In genomic region chr4:105188801-105189200, GRCm38 (mm10) we compare ENCODE assay signal across 19 mouse cellular contexts. TPM values are rescaled to one million over a fixed set of nuclear protein-coding genes. Genes with fewer than 3 reads are reported as not detected.
DNase-seq lines count a peak whose midpoint lies in the region; ATAC-seq and TF ChIP-seq lines count a peak whose summit lies in the region.
"Had no signal": no experiment of that assay in that cellular context is flagged by ENCODE, and none has a peak within 500 bp of the region (broad histone marks: within the 10 kb centered on the region; RNA-seq: fewer than 3 reads in every experiment).

No protein-coding gene starts in this region.

- no peak overlapping the region for H3K4me3 ChIP-seq in gastrocnemius, adult 2 months
- H3K4me3 ChIP-seq in liver, embryonic 15.5 days (replicated peaks) = no peak overlapping the region
- H3K4me3 ChIP-seq in liver, embryonic 11.5 days (ENCODE audit: low read depth, low read length) = no peak overlapping the region
- no peak overlapping the region for H3K4me3 ChIP-seq in liver, postnatal 0 days (ENCODE audit: low read depth, low read length)
- no peak overlapping the region for H3K4me3 ChIP-seq in cerebellum, adult 2 months (replicated peaks; ENCODE audit: insufficient read depth, low read depth, low read length)
- H3K4me3 ChIP-seq: erythroblast, embryonic 14.5 days; forebrain, embryonic 15.5 days; heart, embryonic 15.5 days; hindbrain, embryonic 10.5 days; megakaryocyte, embryonic 14.5 days had no signal

- no peak for DNase-seq in gastrocnemius, adult 2 months
- no peak for DNase-seq in gastrocnemius, postnatal 10 days
- DNase-seq in liver, embryonic 11.5 days (ENCODE audit: low spot score) = no peak
- no peak for DNase-seq in liver, postnatal 0 days
- DNase-seq in cerebellum, adult 2 months = no peak
- DNase-seq: cerebellum, postnatal 14 days; heart, adult 18-20 months; lung, postnatal 10 days; right cerebral cortex, adult 18-20 months; thymus, postnatal 14 days had no signal

- TF ChIP-seq EP300 in liver, postnatal 0 days (IDR thresholded peaks at IDR 0.05; ENCODE audit: low read depth) = 0 out of 2 replicates have a peak, but pooled peaks have one; percentile 20

- intact Hi-C loops in gastrocnemius, adult 2 months (cut with DNase I) = no loop called here

- H3K4me2 ChIP-seq in liver, embryonic 15.5 days = 0 out of 2 replicates have a peak overlapping the region, but pooled peaks have one; percentile 10
- H3K4me2 ChIP-seq in liver, embryonic 11.5 days = no peak overlapping the region
- H3K4me2 ChIP-seq in liver, postnatal 0 days (ENCODE audit: low read depth, low read length) = no peak overlapping the region
- H3K4me2 ChIP-seq: forebrain, embryonic 15.5 days; heart, embryonic 15.5 days had no signal

- peaks cover 17% of the 10 kb centered on the region; the same call in 1 of the 2 replicates for H3K4me1 ChIP-seq in liver, embryonic 15.5 days (replicated peaks)
- peaks cover 17% of the 10 kb centered on the region for H3K4me1 ChIP-seq in liver, embryonic 11.5 days (replicated peaks; ENCODE audit: control insufficient read depth, insufficient read depth, low read length)
- H3K4me1 ChIP-seq in liver, postnatal 0 days (ENCODE audit: insufficient read depth) = peaks cover 35% of the 10 kb centered on the region
- H3K4me1 ChIP-seq in cerebellum, adult 2 months (ENCODE audit: control insufficient read depth, insufficient read depth, low read length) = no peaks in the 10 kb centered on the region

- no peaks in the 10 kb centered on the region for H3K27me3 ChIP-seq in liver, embryonic 15.5 days
- H3K27me3 ChIP-seq in liver, embryonic 11.5 days (replicated peaks; ENCODE audit: control insufficient read depth, insufficient read depth, low read length) = no peaks in the 10 kb centered on the region
- no peaks in the 10 kb centered on the region for H3K27me3 ChIP-seq in liver, postnatal 0 days (ENCODE audit: insufficient read depth, low read length)
- H3K27me3 ChIP-seq in cerebellum, adult 2 months (ENCODE audit: control insufficient read depth, insufficient read depth, low read length) = no peaks in the 10 kb centered on the region
- H3K27me3 ChIP-seq: CH12.LX; forebrain, embryonic 15.5 days; heart, embryonic 15.5 days; megakaryocyte, embryonic 14.5 days had no signal

- no peaks in the 10 kb centered on the region for H3K9me3 ChIP-seq in liver, embryonic 15.5 days (replicated peaks)
- no peaks in the 10 kb centered on the region for H3K9me3 ChIP-seq in liver, embryonic 11.5 days (ENCODE audit: control insufficient read depth, low read length)
- H3K9me3 ChIP-seq in liver, postnatal 0 days (ENCODE audit: low read length) = no peaks in the 10 kb centered on the region
- H3K9me3 ChIP-seq: forebrain, embryonic 15.5 days; heart, embryonic 15.5 days; hindbrain, embryonic 10.5 days; megakaryocyte, embryonic 14.5 days had no signal

- peak overlapping the region; percentile 43 for H3K27ac ChIP-seq in gastrocnemius, adult 2 months
- 0 out of 2 replicates have a peak overlapping the region, but pooled peaks have one; percentile 57 for H3K27ac ChIP-seq in liver, embryonic 15.5 days (replicated peaks)
- no peak overlapping the region; the same call in 1 of the 2 replicates for H3K27ac ChIP-seq in liver, embryonic 11.5 days (ENCODE audit: low read depth, low read length)
- H3K27ac ChIP-seq in liver, postnatal 0 days (ENCODE audit: low read depth) = peak overlapping the region; percentile 75
- no peak overlapping the region for H3K27ac ChIP-seq in cerebellum, adult 2 months (ENCODE audit: insufficient read depth, low read length)
- H3K27ac ChIP-seq: forebrain, embryonic 15.5 days; heart, embryonic 15.5 days; hindbrain, embryonic 10.5 days had no signal

- no peak for TF ChIP-seq POLR2A in cerebellum, adult 2 months (IDR thresholded peaks at IDR 0.05; ENCODE audit: borderline replicate concordance, insufficient read depth, low read length)

- no peak overlapping the region for H3K9ac ChIP-seq in liver, embryonic 15.5 days
- no peak overlapping the region for H3K9ac ChIP-seq in liver, embryonic 11.5 days (ENCODE audit: low read depth, low read length)
- no peak overlapping the region for H3K9ac ChIP-seq in liver, postnatal 0 days (replicated peaks)
- H3K9ac ChIP-seq: forebrain, embryonic 15.5 days; heart, embryonic 15.5 days had no signal

- no peaks in the 10 kb centered on the region for H3K36me3 ChIP-seq in liver, embryonic 15.5 days (replicated peaks)
- H3K36me3 ChIP-seq in liver, embryonic 11.5 days (ENCODE audit: control insufficient read depth, insufficient read depth, low read length) = no peaks in the 10 kb centered on the region
- H3K36me3 ChIP-seq in liver, postnatal 0 days (replicated peaks; ENCODE audit: insufficient read depth, low read length) = no peaks in the 10 kb centered on the region
- H3K36me3 ChIP-seq: forebrain, embryonic 15.5 days; heart, embryonic 15.5 days had no signal

- peak; percentile 28; the same call in 1 of the 2 replicates for ATAC-seq in liver, embryonic 15.5 days (ENCODE audit: insufficient read depth)
- ATAC-seq in liver, embryonic 11.5 days (replicated peaks; ENCODE audit: low FRiP score) = no peak
- peak; percentile 35; the same call in 1 of the 2 replicates for ATAC-seq in liver, postnatal 0 days
- no peak for ATAC-seq in granulocyte monocyte progenitor cell, adult 5-6 weeks (replicated peaks; ENCODE audit: poor library complexity, severe bottlenecking)
- ATAC-seq: forebrain, embryonic 15.5 days; midbrain, embryonic 16.5 days had no signal

- WGBS in liver, embryonic 15.5 days (ENCODE audit: insufficient replicate concordance) = 50% methylated on average over 7 of the region's 7 CpGs
- WGBS in liver, embryonic 11.5 days = 69% methylated on average over 7 of the region's 7 CpGs
- WGBS in liver, postnatal 0 days (ENCODE audit: insufficient replicate concordance) = 54% methylated on average over 7 of the region's 7 CpGs
- WGBS in cerebellum, adult 2 months = 84% methylated on average over 7 of the region's 7 CpGs

- TF ChIP-seq CTCF in gastrocnemius, adult 2 months (IDR thresholded peaks at IDR 0.05) = no peak
- no peak for TF ChIP-seq CTCF in liver, postnatal 0 days (IDR thresholded peaks at IDR 0.05; ENCODE audit: low read depth)
- TF ChIP-seq CTCF in cerebellum, adult 2 months (IDR thresholded peaks at IDR 0.05; ENCODE audit: borderline replicate concordance, insufficient read depth, low read depth, low read length) = no peak

RNA-seq across cellular contexts. Expression of gene Plpp3, which starts 31.7 kb away (rescaled TPM):
- total RNA-seq in gastrocnemius, adult 2 months (2021) = 10 to 100 TPM; 45.8 to 69.1 TPM
- 10 to 100 TPM; 79.6 to 82.6 TPM for total RNA-seq in gastrocnemius, postnatal 10 days (2021)
- 14.2 and 17.2 TPM in 2 replicates for polyA plus RNA-seq in liver, embryonic 15.5 days (2015; fragmentation: Nextera tagmentation; extraction: Ambion mirVana)
- 29.5 TPM in 2 replicates for polyA plus RNA-seq in liver, embryonic 11.5 days (2014; fragmentation: Nextera tagmentation; extraction: Ambion mirVana)
- polyA plus RNA-seq in liver, postnatal 0 days (2015; fragmentation: Nextera tagmentation; extraction: Ambion mirVana) = 50.3 and 62.4 TPM in 2 replicates
- total RNA-seq in granulocyte monocyte progenitor cell, adult 5-6 weeks (2014; fragmentation: Nextera tagmentation) = not detected in 2 replicates
- not detected in 2 replicates for total RNA-seq in granulocyte monocyte progenitor cell, adult 5-6 weeks (2017)
- polyA plus RNA-seq in cerebellum, adult 2 months (2012; rRNA removed) = 158 and 170 TPM in 2 replicates

Comparison
In these comparisons a context has a peak if more than half of its experiments do, and no peak if none do; other contexts are left out.
1. H3K27ac ChIP-seq: peak in gastrocnemius, adult 2 months (single experiment), liver, embryonic 15.5 days (single experiment) and liver, postnatal 0 days (single experiment); none in liver, embryonic 11.5 days (single experiment) and cerebellum, adult 2 months (single experiment).
2. ATAC-seq: peak in liver, embryonic 15.5 days (single experiment) and liver, postnatal 0 days (single experiment); none in liver, embryonic 11.5 days (single experiment) and granulocyte monocyte progenitor cell, adult 5-6 weeks (single experiment).